Mouse (Mus musculus): Measurements from ENCODE around the gene Ffar2. TPM values are rescaled to one million over a fixed set of nuclear protein-coding genes. Genes with fewer than 3 reads are reported as not detected.

Ffar2 gene
- polyA plus RNA-seq (2012; rRNA removed) = 0.09 and 0.14 TPM in 2 replicates

GRCm38 (mm10) chr7:30823675-30824074, at the start of gene Ffar2:
Gene Ffar2, minus strand, starts transcription at chr7:30823775.
- no peak within 1 kb of the TSS for H3K27ac ChIP-seq (ENCODE audit: control insufficient read depth, insufficient read depth, low read depth, low read length)
- TF ChIP-seq POLR2A (IDR thresholded peaks at IDR 0.05; ENCODE audit: control insufficient read depth, low read depth, low read length) (no peak), CTCF (IDR thresholded peaks at IDR 0.05; ENCODE audit: control insufficient read depth, insufficient read depth, insufficient replicate concordance, low read depth, low read length) (no peak)
- no peaks in the 10 kb centered on the region for H3K27me3 ChIP-seq (ENCODE audit: control insufficient read depth, insufficient read depth, low read length)
- peaks cover 11% of the 10 kb centered on the region for H3K4me1 ChIP-seq (ENCODE audit: control insufficient read depth, insufficient read depth, low read length)
- H3K4me3 ChIP-seq (ENCODE audit: control insufficient read depth, low read depth, low read length) = no peak within 1 kb of the TSS
- no peaks in the 10 kb centered on the region for H3K36me3 ChIP-seq (ENCODE audit: control insufficient read depth, insufficient read depth, low read length)

GRCm38 (mm10) chr7:30873083-30873482, 49.5 kb upstream of the Ffar2 start:
- Histone ChIP-seq H3K4me3 (ENCODE audit: control insufficient read depth, low read depth, low read length) (peak overlapping the region; percentile 51), H3K4me1 (ENCODE audit: control insufficient read depth, insufficient read depth, low read length) (peaks cover 5% of the 10 kb centered on the region), H3K36me3 (ENCODE audit: control insufficient read depth, insufficient read depth, low read length) (no peaks in the 10 kb centered on the region), H3K27ac (ENCODE audit: control insufficient read depth, insufficient read depth, low read depth, low read length) (no peak overlapping the region), H3K27me3 (ENCODE audit: control insufficient read depth, insufficient read depth, low read length) (no peaks in the 10 kb centered on the region)
- TF ChIP-seq POLR2A (IDR thresholded peaks at IDR 0.05; ENCODE audit: control insufficient read depth, low read depth, low read length) (no peak), CTCF (IDR thresholded peaks at IDR 0.05; ENCODE audit: control insufficient read depth, insufficient read depth, insufficient replicate concordance, low read depth, low read length) (peak; percentile 57)

GRCm38 (mm10) chr7:30863386-30863785, 39.8 kb upstream of the Ffar2 start:
- Histone ChIP-seq H3K27me3 (ENCODE audit: control insufficient read depth, insufficient read depth, low read length) (no peaks in the 10 kb centered on the region), H3K4me3 (ENCODE audit: control insufficient read depth, low read depth, low read length) (no peak overlapping the region), H3K36me3 (ENCODE audit: control insufficient read depth, insufficient read depth, low read length) (no peaks in the 10 kb centered on the region), H3K27ac (ENCODE audit: control insufficient read depth, insufficient read depth, low read depth, low read length) (no peak overlapping the region), H3K4me1 (ENCODE audit: control insufficient read depth, insufficient read depth, low read length) (peaks cover 19% of the 10 kb centered on the region)
- TF ChIP-seq POLR2A (IDR thresholded peaks at IDR 0.05; ENCODE audit: control insufficient read depth, low read depth, low read length) (no peak), CTCF (IDR thresholded peaks at IDR 0.05; ENCODE audit: control insufficient read depth, insufficient read depth, insufficient replicate concordance, low read depth, low read length) (no peak)

GRCm38 (mm10) chr7:30861464-30861863, 37.9 kb upstream of the Ffar2 start, which contains the start of gene Ffar1:
Gene Ffar1, minus strand, starts transcription at chr7:30861564.
- TF ChIP-seq CTCF (IDR thresholded peaks at IDR 0.05; ENCODE audit: control insufficient read depth, insufficient read depth, insufficient replicate concordance, low read depth, low read length) (no peak), POLR2A (IDR thresholded peaks at IDR 0.05; ENCODE audit: control insufficient read depth, low read depth, low read length) (no peak)
- H3K4me1 ChIP-seq (ENCODE audit: control insufficient read depth, insufficient read depth, low read length) = peaks cover 19% of the 10 kb centered on the region
- H3K27me3 ChIP-seq (ENCODE audit: control insufficient read depth, insufficient read depth, low read length) = no peaks in the 10 kb centered on the region
- H3K27ac ChIP-seq (ENCODE audit: control insufficient read depth, insufficient read depth, low read depth, low read length) = no peak within 1 kb of the TSS
- peak within 1 kb of the TSS; percentile 61 for H3K4me3 ChIP-seq (ENCODE audit: control insufficient read depth, low read depth, low read length)
- H3K36me3 ChIP-seq (ENCODE audit: control insufficient read depth, insufficient read depth, low read length) = no peaks in the 10 kb centered on the region

GRCm38 (mm10) chr7:30859635-30860402, 36.2 kb upstream of the Ffar2 start:
- H3K27ac ChIP-seq (ENCODE audit: control insufficient read depth, insufficient read depth, low read depth, low read length) = no peak overlapping the region
- no peaks in the 10 kb centered on the region for H3K27me3 ChIP-seq (ENCODE audit: control insufficient read depth, insufficient read depth, low read length)
- peaks cover 24% of the 10 kb centered on the region for H3K4me1 ChIP-seq (ENCODE audit: control insufficient read depth, insufficient read depth, low read length)
- no peaks in the 10 kb centered on the region for H3K36me3 ChIP-seq (ENCODE audit: control insufficient read depth, insufficient read depth, low read length)
- TF ChIP-seq CTCF (IDR thresholded peaks at IDR 0.05; ENCODE audit: control insufficient read depth, insufficient read depth, insufficient replicate concordance, low read depth, low read length) = peak; percentile 81
- TF ChIP-seq POLR2A (IDR thresholded peaks at IDR 0.05; ENCODE audit: control insufficient read depth, low read depth, low read length) = no peak
- H3K4me3 ChIP-seq (ENCODE audit: control insufficient read depth, low read depth, low read length) = peak overlapping the region; percentile 61

GRCm38 (mm10) chr7:30859290-30859634, 35.7 kb upstream of the Ffar2 start:
- no peak for TF ChIP-seq POLR2A (IDR thresholded peaks at IDR 0.05; ENCODE audit: control insufficient read depth, low read depth, low read length)
- TF ChIP-seq CTCF (IDR thresholded peaks at IDR 0.05; ENCODE audit: control insufficient read depth, insufficient read depth, insufficient replicate concordance, low read depth, low read length) = peak; percentile 63; the same call in 1 of the 2 replicates
- Histone ChIP-seq H3K4me1 (ENCODE audit: control insufficient read depth, insufficient read depth, low read length) (peaks cover 24% of the 10 kb centered on the region), H3K4me3 (ENCODE audit: control insufficient read depth, low read depth, low read length) (no peak overlapping the region), H3K27me3 (ENCODE audit: control insufficient read depth, insufficient read depth, low read length) (no peaks in the 10 kb centered on the region), H3K36me3 (ENCODE audit: control insufficient read depth, insufficient read depth, low read length) (no peaks in the 10 kb centered on the region), H3K27ac (ENCODE audit: control insufficient read depth, insufficient read depth, low read depth, low read length) (no peak overlapping the region)

- no peak overlapping the region for H3K27ac ChIP-seq (ENCODE audit: control insufficient read depth, insufficient read depth, low read depth, low read length)
- TF ChIP-seq CTCF (IDR thresholded peaks at IDR 0.05; ENCODE audit: control insufficient read depth, insufficient read depth, insufficient replicate concordance, low read depth, low read length) (no peak), POLR2A (IDR thresholded peaks at IDR 0.05; ENCODE audit: control insufficient read depth, low read depth, low read length) (no peak)
- H3K4me3 ChIP-seq (ENCODE audit: control insufficient read depth, low read depth, low read length) = no peak overlapping the region
- no peaks in the 10 kb centered on the region for H3K36me3 ChIP-seq (ENCODE audit: control insufficient read depth, insufficient read depth, low read length)
- H3K4me1 ChIP-seq (ENCODE audit: control insufficient read depth, insufficient read depth, low read length) = peaks cover 24% of the 10 kb centered on the region
- no peaks in the 10 kb centered on the region for H3K27me3 ChIP-seq (ENCODE audit: control insufficient read depth, insufficient read depth, low read length)
Observed at GRCm38 (mm10) chr7:30857746-30858145, 34.2 kb upstream of the Ffar2 start.

Data from testis, adult 2 months (tissue).